Mouse (Mus musculus): Measurements from ENCODE around the gene Tsks. TPM values are rescaled to one million over a fixed set of nuclear protein-coding genes. Genes with fewer than 3 reads are reported as not detected.

Tsks gene
- 0.04 TPM for polyA plus RNA-seq (2012; fragmentation: generic; extraction: Trizol)
- long read RNA-seq, experiment 1: 0 reads
- long read RNA-seq, experiment 2: 0 reads

DNA sequence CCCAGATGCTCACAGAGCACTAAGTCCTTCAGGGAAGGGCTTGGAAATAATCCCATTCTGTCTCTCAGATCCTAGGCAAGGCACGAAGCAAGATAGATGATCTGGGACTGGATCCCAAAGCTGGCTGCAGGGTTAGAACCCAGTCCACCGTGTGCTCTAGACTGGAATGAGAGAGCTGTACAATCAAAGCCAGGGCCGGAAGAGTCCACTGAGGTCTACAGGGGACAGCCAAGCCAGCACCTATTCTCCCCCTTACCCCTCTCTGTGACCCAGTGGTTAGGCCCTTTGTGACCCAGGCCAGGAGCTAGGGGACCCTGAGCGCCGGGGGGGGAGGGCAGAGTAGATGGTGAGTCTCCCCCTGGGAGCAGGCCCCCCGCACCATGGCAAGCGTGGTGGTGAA, at the start of gene Tsks:
TSS of gene Tsks (plus strand) at position 301 of the 400 bp plus-strand sequence.
- Histone ChIP-seq H3K4me3 (ENCODE audit: insufficient read depth, poor library complexity, severe bottlenecking) (no peak within 1 kb of the TSS), H3K27me3 (ENCODE audit: control insufficient read depth, insufficient read depth, insufficient read length) (peaks cover 22% of the 10 kb centered on the region), H3K79me2 (ENCODE audit: control insufficient read depth, insufficient read depth) (no peaks in the 10 kb centered on the region), H3ac (ENCODE audit: control insufficient read depth, insufficient read length, low read depth) (no peak within 1 kb of the TSS), H3K79me3 (ENCODE audit: low read depth) (no peaks in the 10 kb centered on the region), H3K36me3 (ENCODE audit: control insufficient read depth, insufficient read depth) (no peaks in the 10 kb centered on the region)
- TF ChIP-seq FOSL1 (IDR thresholded peaks at IDR 0.05; ENCODE audit: insufficient read depth, low read length, poor library complexity, severe bottlenecking) (no peak), MYOD1 (IDR thresholded peaks at IDR 0.05; ENCODE audit: control insufficient read depth, insufficient read length, low read depth) (no peak), CTCF (IDR thresholded peaks at IDR 0.05; ENCODE audit: control insufficient read depth, insufficient read depth, insufficient read length) (no peak), CEBPB (IDR thresholded peaks at IDR 0.05; ENCODE audit: low read depth) (no peak), MYOG (IDR thresholded peaks at IDR 0.05; ENCODE audit: control insufficient read depth, extremely low read depth, insufficient read length) (no peak), MAX (IDR thresholded peaks at IDR 0.05) (no peak), USF1 (IDR thresholded peaks at IDR 0.05; ENCODE audit: low read depth) (no peak)

DNA sequence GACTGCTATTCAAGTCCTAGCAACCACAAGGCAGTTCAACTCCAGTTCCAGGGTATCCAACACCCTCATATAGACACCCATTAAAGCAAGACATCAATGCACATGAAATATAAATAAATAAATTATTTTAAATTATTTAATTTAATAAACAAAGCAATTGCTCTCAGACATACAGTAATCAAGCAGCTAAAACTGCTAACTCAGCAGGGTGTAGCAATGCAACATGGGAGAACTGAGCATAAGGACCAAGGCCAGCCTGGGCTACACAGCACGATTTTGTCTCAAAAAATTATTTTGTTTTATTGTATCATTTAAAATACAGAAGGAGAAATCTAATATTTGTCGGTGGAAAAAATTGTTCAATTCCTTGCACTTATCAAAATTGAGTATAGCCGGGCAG, 48.8 kb upstream of the Tsks start:
- H3K27me3 ChIP-seq (ENCODE audit: control insufficient read depth, insufficient read depth, insufficient read length): no peaks in the 10 kb centered on the region
- H3K79me3 ChIP-seq (ENCODE audit: low read depth): peaks cover 22% of the 10 kb centered on the region
- peaks cover 31% of the 10 kb centered on the region for H3K79me2 ChIP-seq (ENCODE audit: control insufficient read depth, insufficient read depth)
- peaks cover 7% of the 10 kb centered on the region for H3K36me3 ChIP-seq (ENCODE audit: control insufficient read depth, insufficient read depth)
- H3ac ChIP-seq (ENCODE audit: control insufficient read depth, insufficient read length, low read depth): no peak overlapping the region
- H3K4me3 ChIP-seq (ENCODE audit: insufficient read depth, poor library complexity, severe bottlenecking): no peak overlapping the region
- no peak for TF ChIP-seq MYOG (IDR thresholded peaks at IDR 0.05; ENCODE audit: control insufficient read depth, extremely low read depth, insufficient read length)
- no peak for TF ChIP-seq FOSL1 (IDR thresholded peaks at IDR 0.05; ENCODE audit: insufficient read depth, low read length, poor library complexity, severe bottlenecking)

DNA sequence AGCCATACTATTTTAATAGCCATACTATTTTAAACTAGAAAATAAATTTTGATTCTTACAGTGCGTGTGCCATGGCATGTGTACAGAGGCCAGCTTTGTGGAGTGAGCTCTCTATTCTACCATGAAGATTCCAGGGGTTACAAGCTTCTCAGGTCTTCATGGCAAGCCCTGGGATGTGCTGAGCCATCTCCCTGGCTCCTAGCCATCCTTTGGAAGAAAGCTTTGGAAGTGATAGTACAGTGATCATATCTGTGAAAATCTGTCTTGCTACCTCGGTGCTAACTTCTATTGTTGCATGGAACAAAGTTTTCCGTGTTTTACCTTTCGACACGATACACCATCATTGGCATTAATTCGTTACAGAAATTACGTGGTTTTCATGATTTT, 47.8 kb upstream of the Tsks start:
- Histone ChIP-seq H3K4me3 (ENCODE audit: insufficient read depth, poor library complexity, severe bottlenecking) (no peak overlapping the region), H3K79me3 (ENCODE audit: low read depth) (peaks cover 17% of the 10 kb centered on the region), H3K79me2 (ENCODE audit: control insufficient read depth, insufficient read depth) (peaks cover 20% of the 10 kb centered on the region), H3K27me3 (ENCODE audit: control insufficient read depth, insufficient read depth, insufficient read length) (no peaks in the 10 kb centered on the region), H3K36me3 (ENCODE audit: control insufficient read depth, insufficient read depth) (no peaks in the 10 kb centered on the region), H3ac (ENCODE audit: control insufficient read depth, insufficient read length, low read depth) (no peak overlapping the region)
- no peak for TF ChIP-seq MAX (IDR thresholded peaks at IDR 0.05)
- TF ChIP-seq CEBPB (IDR thresholded peaks at IDR 0.05; ENCODE audit: low read depth): no peak
- no peak for TF ChIP-seq CTCF (IDR thresholded peaks at IDR 0.05; ENCODE audit: control insufficient read depth, insufficient read depth, insufficient read length)
- no peak for TF ChIP-seq FOSL1 (IDR thresholded peaks at IDR 0.05; ENCODE audit: insufficient read depth, low read length, poor library complexity, severe bottlenecking)
- no peak for TF ChIP-seq MYOD1 (IDR thresholded peaks at IDR 0.05; ENCODE audit: control insufficient read depth, insufficient read length, low read depth)
- no peak for TF ChIP-seq MYOG (IDR thresholded peaks at IDR 0.05; ENCODE audit: control insufficient read depth, extremely low read depth, insufficient read length)
- no peak for TF ChIP-seq USF1 (IDR thresholded peaks at IDR 0.05; ENCODE audit: low read depth)

DNA sequence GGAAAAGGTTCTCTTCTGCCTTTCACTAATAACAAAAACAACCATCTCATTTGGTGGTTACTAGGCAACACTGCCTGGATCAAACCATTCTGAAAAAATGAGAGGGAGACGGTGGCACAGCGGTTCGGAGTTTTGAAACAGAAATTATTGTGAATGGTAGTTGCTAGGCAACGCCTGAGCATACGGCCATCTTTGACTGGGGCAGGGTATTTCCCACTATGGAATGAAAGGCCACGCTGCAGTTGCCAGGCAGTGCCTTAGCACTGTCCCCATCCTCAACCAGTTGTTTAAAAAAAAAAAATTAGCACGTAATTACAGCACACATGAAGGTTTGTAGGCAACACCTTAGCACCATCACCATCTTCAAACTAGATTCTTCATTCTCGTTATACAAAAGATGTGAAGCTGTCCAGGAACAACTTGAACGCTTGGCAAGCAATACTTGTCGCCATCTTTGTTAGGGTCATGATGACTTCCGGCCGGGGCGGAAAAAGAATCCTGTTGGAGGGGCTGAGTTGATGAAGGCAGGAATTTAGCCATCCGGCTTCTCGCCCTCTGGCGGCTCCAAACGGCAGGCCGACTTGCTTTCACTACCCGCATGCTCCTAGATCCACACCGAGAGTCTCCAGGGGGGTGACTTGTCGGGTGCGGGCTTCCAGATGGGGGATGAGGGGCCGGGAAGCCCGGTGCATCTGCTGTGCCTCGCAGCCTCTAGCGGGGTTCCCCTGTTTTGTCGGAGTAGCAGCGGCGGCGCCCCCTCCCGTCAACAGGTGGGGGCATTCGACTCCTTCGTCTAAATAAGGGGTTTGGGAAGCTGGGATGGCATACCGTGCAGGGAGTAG, 47.2 kb upstream of the Tsks start, which contains the start of gene Fuz:
TSS of gene Fuz (plus strand) at position 487 of the 842 bp plus-strand sequence.
- peak within 1 kb of the TSS; percentile 45 for H3K4me3 ChIP-seq (ENCODE audit: insufficient read depth, poor library complexity, severe bottlenecking)
- H3K79me3 ChIP-seq (ENCODE audit: low read depth): peaks cover 12% of the 10 kb centered on the region
- no peaks in the 10 kb centered on the region for H3K27me3 ChIP-seq (ENCODE audit: control insufficient read depth, insufficient read depth, insufficient read length)
- H3ac ChIP-seq (ENCODE audit: control insufficient read depth, insufficient read length, low read depth): peak within 1 kb of the TSS; percentile 72
- TF ChIP-seq CTCF (IDR thresholded peaks at IDR 0.05; ENCODE audit: control insufficient read depth, insufficient read depth, insufficient read length) (peak; percentile 12), CEBPB (IDR thresholded peaks at IDR 0.05; ENCODE audit: low read depth) (no peak)
- peaks cover 14% of the 10 kb centered on the region for H3K79me2 ChIP-seq (ENCODE audit: control insufficient read depth, insufficient read depth)
- H3K36me3 ChIP-seq (ENCODE audit: control insufficient read depth, insufficient read depth): no peaks in the 10 kb centered on the region

DNA sequence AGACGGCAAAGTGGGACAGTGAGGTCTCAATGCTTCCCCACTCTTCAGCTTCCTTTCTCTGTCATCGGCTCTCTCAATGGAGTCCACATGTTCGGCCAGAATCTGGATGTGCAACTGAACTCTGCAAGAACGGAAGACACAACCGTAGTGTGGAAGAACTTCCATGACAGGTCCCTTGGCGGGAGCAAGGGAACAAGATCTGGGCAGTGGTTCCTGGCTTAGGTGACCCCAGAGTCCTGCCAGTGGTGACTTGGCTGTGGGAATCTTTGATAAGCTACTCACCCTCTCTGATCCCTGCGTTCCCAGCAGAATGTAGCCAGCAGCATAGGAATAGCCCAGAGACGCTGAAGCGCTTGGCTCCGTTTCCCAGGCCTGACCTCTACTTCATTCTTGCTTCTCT, 46.5 kb upstream of the Tsks start:
- Histone ChIP-seq H3ac (ENCODE audit: control insufficient read depth, insufficient read length, low read depth) (peak overlapping the region; percentile 72), H3K79me3 (ENCODE audit: low read depth) (peaks cover 6% of the 10 kb centered on the region), H3K79me2 (ENCODE audit: control insufficient read depth, insufficient read depth) (peaks cover 7% of the 10 kb centered on the region), H3K4me3 (ENCODE audit: insufficient read depth, poor library complexity, severe bottlenecking) (peak overlapping the region; percentile 45), H3K27me3 (ENCODE audit: control insufficient read depth, insufficient read depth, insufficient read length) (no peaks in the 10 kb centered on the region), H3K36me3 (ENCODE audit: control insufficient read depth, insufficient read depth) (no peaks in the 10 kb centered on the region)
- TF ChIP-seq MYOD1 (IDR thresholded peaks at IDR 0.05; ENCODE audit: control insufficient read depth, insufficient read length, low read depth) (no peak), CEBPB (IDR thresholded peaks at IDR 0.05; ENCODE audit: low read depth) (no peak), MAX (IDR thresholded peaks at IDR 0.05) (no peak)

DNA sequence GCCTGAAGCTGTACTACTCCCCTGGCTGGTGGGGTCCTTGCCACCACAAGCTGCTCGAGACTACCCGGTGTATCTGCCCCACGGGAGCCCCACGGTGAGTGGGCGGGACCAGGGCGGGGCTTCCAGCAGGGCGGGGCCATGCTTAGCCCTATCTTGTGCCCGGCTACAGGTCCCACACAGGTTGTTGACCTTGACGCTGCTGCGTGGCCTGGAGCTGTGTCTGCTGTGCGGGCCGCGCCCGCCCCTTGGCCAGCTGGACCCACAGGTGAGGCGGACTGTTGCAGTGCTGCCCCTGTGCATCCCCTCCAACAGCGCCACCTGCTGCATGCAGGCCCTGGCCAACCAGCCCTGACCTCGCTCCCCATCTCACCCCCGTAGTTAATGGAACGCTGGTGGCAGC, 44.4 kb upstream of the Tsks start:
- H3K27me3 ChIP-seq (ENCODE audit: control insufficient read depth, insufficient read depth, insufficient read length): no peaks in the 10 kb centered on the region
- H3ac ChIP-seq (ENCODE audit: control insufficient read depth, insufficient read length, low read depth): no peak overlapping the region
- no peaks in the 10 kb centered on the region for H3K79me3 ChIP-seq (ENCODE audit: low read depth)
- H3K36me3 ChIP-seq (ENCODE audit: control insufficient read depth, insufficient read depth): peaks cover 6% of the 10 kb centered on the region
- no peaks in the 10 kb centered on the region for H3K79me2 ChIP-seq (ENCODE audit: control insufficient read depth, insufficient read depth)
- H3K4me3 ChIP-seq (ENCODE audit: insufficient read depth, poor library complexity, severe bottlenecking): no peak overlapping the region
- TF ChIP-seq MAX (IDR thresholded peaks at IDR 0.05): no peak
- no peak for TF ChIP-seq MYOG (IDR thresholded peaks at IDR 0.05; ENCODE audit: control insufficient read depth, extremely low read depth, insufficient read length)
- no peak for TF ChIP-seq FOSL1 (IDR thresholded peaks at IDR 0.05; ENCODE audit: insufficient read depth, low read length, poor library complexity, severe bottlenecking)
- no peak for TF ChIP-seq USF1 (IDR thresholded peaks at IDR 0.05; ENCODE audit: low read depth)
- no peak for TF ChIP-seq MYOD1 (IDR thresholded peaks at IDR 0.05; ENCODE audit: control insufficient read depth, insufficient read length, low read depth)
- TF ChIP-seq CTCF (IDR thresholded peaks at IDR 0.05; ENCODE audit: control insufficient read depth, insufficient read depth, insufficient read length): no peak
- TF ChIP-seq CEBPB (IDR thresholded peaks at IDR 0.05; ENCODE audit: low read depth): no peak

All from C2C12 (cell line).